Mouse (Mus musculus) ZHBTc4 (cell line): Measurements from ENCODE around the gene Vmn2r6.
"Not testable (repeated sequence)": the region's sequence is repeated elsewhere in the genome, so short reads cannot be mapped to it uniquely, and the experiment has no call there.

Experiments
- DNase-seq: peaks from one replicate; pipeline ENCODE4 v3.0.0-alpha.2; 2011; ENCODE audit warnings: low read depth, low spot score

Gene Vmn2r6

GRCm38 (mm10) chr3:64565730-64566129, at the start of gene Vmn2r6:
TSS of gene Vmn2r6 (minus strand) at chr3:64565830.
- DNase-seq = not testable (repeated sequence)

GRCm38 (mm10) chr3:64587618-64588017, 22.0 kb upstream of the Vmn2r6 start:
- peak; percentile 42 for DNase-seq

GRCm38 (mm10) chr3:64568793-64569192, 3.2 kb upstream of the Vmn2r6 start:
- DNase-seq = not testable (repeated sequence)

DNA sequence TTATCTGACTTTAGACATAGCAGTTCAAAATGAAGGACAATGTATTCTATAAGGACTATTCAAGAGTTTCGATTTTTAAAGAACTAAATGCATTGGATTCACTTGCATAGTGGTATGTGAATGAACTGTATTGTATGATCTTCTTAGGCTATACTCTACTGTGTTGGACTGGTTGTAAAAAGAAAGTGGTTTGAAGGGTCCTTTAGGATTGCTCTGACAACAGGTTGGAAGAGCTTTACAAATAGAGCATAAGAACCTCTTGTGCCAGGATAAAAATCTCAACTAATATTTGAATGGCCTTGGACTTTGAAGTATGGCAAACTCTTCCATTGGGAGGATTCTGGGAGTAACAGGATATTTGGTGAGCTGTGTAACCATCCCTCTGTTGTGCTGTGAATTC, 42.0 kb downstream of the Vmn2r6 start:
- DNase-seq = not testable (repeated sequence)

DNA sequence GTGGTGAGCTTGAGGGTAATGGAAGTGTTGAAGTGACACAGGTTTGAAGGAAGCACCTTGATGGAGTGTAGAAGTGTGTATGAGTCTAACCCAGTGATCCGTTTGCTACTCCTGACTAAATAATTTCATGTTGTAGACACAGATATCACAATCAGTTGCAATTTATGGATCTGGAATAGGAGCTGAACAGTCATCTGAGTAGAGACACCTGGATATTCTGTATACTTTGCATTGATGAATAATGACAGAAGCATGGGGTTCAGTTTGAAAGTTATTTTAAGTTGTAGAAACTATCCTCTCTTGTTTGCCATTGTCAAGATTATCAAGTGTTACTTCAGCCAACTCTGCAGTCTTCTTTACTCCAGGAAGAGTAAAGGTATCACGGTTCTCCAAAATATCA, 55.9 kb downstream of the Vmn2r6 start, which contains the start of gene Vmn2r5:
Gene Vmn2r5, minus strand, starts transcription at position 101 of the 400 bp plus-strand sequence.
- not testable (repeated sequence) for DNase-seq
